Mouse (Mus musculus): ENCODE measurements around the gene Tlr6.

The Tlr6 gene

GRCm38 (mm10) chr5:64959843-64960230 is at the start of gene Tlr6:
Gene Tlr6, minus strand, starts transcription at chr5:64960097.
- DNase-seq, result peak; percentile 60

- no peak for DNase-seq
These were observed 46.2 kb upstream of the Tlr6 start for GRCm38 (mm10) chr5:65006011-65006491.

GRCm38 (mm10) chr5:65005251-65005650 is 45.4 kb upstream of the Tlr6 start:
- no peak for DNase-seq

- DNase-seq, result no peak
These were observed 44.1 kb upstream of the Tlr6 start for GRCm38 (mm10) chr5:65003946-65004535.

DNA sequence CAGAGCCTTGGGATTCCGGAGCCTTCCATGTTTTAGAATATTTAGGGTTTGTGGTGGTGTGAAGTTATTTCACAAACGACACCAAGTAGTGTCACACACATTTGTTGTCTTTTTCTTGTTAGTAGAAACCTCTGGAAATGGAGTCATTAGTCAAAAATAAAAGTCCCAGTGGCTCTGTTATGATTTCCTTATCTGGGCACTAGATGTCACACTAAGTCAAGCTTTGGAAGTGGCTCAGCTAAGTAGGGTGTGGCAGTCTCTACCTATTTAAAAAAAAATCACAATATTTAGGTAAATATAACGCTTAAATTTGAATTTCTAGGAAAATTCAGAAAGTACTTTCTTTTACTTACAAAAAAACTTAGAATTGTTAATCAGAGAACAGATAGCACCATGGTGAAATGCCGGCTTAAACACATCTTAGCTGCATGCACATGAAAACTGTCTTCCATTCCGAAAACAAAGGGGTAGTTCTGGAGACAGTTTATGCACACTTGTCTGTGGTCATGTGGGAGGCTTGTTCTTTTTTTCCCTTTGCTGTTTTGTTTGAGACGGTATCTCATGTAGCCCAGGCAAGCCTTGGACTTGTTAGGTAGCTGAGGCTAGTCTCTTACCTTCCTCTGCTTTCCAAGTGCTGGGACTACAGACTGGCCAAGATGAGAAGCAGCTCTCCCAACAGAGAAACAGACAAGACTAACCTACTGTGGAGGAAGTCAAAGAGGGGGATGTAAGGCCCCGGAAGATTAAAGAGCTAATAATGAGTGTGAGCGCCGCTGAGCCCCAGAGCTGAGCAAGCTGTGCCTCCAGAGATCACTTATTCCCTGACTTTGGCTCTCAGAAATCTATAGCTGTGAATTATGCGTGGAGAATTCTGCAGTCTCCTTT is 43.3 kb upstream of the Tlr6 start:
- DNase-seq, result peak; percentile 17

GRCm38 (mm10) chr5:64995408-64995807 is 35.5 kb upstream of the Tlr6 start:
- DNase-seq, result no peak

- no peak for DNase-seq
These were observed 32.6 kb upstream of the Tlr6 start for GRCm38 (mm10) chr5:64992540-64992939.

GRCm38 (mm10) chr5:64989940-64990339 is 30.0 kb upstream of the Tlr6 start:
- no peak for DNase-seq

- DNase-seq, result peak; percentile 6
These were observed 26.1 kb upstream of the Tlr6 start for GRCm38 (mm10) chr5:64985971-64986370.

GRCm38 (mm10) chr5:64977128-64977527 is 17.2 kb upstream of the Tlr6 start:
- no peak for DNase-seq

GRCm38 (mm10) chr5:64975121-64975520 is 15.2 kb upstream of the Tlr6 start:
- DNase-seq, result no peak

GRCm38 (mm10) chr5:64969861-64970771 is 10.2 kb upstream of the Tlr6 start, which contains the start of gene Fam114a1:
Gene Fam114a1, plus strand, starts transcription at chr5:64970071.
- DNase-seq, result peak; percentile 84

DNA sequence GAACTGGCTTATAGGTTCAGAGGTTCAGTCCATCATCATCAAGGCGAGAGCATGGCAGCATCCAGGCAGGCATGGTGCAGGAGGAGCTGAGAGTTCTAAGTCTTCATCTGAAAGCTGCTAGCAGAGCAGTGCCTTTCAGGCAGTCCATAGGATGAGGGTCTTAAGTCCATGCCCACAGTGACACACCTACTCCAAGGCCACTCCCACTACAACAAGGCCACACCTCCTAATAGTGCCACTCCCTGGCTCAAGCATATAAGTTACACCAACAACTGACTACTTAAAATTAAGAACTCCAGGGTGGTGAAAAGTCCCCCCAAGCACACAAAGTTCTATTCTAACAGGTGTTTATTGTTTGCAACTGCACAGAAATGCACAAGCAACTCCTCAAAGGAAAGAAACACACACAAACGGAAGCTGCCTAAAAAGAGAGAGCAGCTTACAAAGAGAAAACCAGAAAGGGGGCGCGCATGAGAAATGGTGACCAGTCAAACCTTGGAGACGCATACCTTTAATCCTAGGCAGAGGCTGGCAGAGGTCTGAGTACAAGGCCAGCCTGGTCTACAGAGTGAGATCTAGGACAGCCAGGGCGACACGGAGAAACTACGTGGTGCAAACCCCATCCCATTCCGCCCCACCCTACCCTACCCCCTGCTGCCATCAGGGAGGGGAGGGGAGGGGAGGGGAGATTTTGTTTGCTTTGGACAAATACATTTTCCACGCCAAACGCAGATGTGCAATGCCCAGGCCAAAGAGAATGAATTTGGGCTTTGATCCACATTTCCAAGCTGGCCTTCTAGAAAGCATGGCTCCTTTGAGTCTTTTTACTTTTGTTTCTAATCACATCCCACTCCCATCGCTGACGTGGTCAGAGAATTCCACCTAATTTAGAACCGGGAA is 9.3 kb upstream of the Tlr6 start:
- no peak for DNase-seq

DNA sequence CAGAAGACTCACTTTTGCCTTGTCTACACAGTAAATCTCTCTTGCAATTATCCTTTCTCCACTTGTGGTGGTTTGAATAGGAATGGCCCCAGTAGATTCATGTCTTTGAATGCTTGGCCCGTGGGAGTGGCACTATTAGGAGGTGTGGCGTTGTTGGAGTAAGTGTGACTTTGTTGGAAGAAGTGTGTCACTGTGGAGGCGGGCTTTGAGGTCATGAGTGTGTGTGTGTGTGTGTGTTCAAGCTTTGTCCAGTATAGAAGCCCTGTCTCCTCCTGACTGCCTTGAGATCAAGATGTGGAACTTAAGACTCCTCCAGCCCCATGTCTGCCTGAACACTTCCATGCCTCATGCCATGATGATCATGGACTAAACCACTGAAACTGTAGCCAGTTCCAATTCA is 3.8 kb upstream of the Tlr6 start:
- DNase-seq, result no peak

DNA sequence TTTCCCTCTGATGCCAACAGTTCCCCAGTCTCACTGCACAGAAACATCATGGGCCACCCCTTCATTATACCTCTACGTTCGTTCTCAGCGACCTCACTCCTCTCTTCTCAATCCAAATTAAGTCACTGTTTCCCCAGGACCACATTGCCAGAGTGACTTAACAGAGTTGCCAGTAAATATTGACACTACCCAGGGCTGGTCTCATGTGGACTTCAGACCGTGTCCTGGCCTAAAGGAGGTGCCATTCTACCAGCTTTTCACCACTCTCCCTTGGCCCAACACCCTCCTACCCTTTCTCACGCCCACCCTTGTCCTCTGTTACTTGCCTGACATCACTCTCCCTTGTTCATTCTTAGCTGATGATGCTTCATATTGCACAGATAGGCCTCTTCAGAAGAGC is 3.4 kb upstream of the Tlr6 start:
- no peak for DNase-seq

GRCm38 (mm10) chr5:64960857-64961391 is 1.0 kb upstream of the Tlr6 start:
- DNase-seq, result no peak

GRCm38 (mm10) chr5:64958991-64959842 is 680 bp downstream of the Tlr6 start:
- peak; percentile 22 for DNase-seq

DNA sequence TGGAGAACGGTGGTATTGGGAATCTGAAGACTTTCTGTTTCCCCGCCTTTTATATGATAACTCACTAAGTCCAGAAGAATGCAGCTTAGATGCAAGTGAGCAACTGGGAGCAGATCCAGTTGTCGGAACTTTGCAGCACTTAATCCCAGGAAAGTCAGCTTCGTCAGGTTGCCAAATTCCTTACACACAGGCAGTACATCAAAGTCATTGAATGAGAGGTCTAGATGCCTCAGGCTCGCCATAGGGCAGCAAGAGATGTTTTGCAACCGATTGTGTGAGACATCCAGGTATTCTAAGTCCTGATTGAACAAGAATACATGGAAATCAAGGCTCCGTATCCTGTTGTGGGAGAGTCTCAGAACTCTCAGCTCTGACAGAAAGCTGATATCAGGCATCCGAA is 5.0 kb downstream of the Tlr6 start:
- DNase-seq, result no peak

DNA sequence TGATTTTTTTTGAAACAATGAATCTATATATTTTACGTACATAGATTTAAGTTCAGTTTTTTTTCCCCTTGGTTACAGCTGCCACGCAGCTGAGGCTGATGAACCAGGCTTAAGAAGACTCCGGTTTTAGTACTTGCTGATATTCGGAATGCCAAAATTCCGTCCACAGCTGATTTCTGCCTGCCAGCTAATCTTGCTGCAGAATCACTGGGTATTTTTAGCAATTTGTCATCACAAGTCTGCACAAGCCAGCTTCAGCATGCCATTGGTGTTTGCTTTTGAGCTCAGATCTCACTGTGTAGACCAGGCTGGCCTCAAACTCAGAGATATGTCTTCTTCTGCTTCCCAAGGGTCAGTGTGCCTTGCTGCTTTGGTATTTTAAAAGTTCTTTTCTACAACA is 8.4 kb downstream of the Tlr6 start:
- no peak for DNase-seq

DNA sequence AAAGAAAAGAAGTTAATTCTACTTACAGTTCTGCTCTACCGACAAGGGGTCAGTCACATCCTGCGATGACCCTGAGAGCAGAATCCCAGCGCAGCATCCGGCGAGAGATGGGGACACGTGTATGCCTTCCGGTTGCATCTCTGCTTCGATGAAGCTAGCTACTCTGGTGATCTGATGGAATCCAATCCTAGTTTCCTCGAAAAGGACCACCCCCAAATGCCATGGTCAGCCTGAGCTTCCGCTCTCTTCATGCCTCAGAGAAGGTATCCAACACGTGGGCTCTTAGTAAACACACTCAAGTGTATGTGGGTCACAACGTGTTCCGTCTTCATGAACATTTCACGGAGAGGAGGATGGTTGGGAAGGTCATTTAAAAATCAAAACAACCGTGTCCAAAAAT is 27.1 kb downstream of the Tlr6 start:
- DNase-seq, result no peak

DNA sequence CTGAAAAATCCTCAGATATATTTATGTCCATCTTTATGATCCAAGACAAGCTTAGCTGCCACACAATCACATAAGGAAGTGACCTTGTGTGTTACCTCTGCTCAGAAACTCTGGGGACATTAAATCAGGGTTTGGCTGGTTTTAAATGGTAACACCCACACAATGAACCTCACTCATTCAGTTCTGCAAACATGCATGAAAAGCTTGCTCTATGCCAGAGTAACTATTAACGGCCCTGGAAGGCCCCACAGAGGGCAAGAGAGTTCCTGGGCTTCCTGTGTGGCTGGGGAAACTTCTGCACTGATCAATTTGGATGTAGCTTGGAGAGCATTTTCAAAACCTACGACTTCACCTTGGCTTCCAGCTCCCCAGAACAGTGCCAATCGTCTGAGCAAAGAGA is 27.7 kb downstream of the Tlr6 start:
- no peak for DNase-seq
